Mouse (Mus musculus) ovary, adult 18-20 months (tissue): ENCODE measurements around the gene Gstt2.
A peak's percentile ranks its signal among the peaks of the same experiment; 100 is the strongest.

Experiments used
- DNase-seq: peaks from one replicate; pipeline ENCODE4 v3.0.0; 2022; ENCODE audit warnings: low spot score, mixed read lengths

Gstt2 gene

DNA sequence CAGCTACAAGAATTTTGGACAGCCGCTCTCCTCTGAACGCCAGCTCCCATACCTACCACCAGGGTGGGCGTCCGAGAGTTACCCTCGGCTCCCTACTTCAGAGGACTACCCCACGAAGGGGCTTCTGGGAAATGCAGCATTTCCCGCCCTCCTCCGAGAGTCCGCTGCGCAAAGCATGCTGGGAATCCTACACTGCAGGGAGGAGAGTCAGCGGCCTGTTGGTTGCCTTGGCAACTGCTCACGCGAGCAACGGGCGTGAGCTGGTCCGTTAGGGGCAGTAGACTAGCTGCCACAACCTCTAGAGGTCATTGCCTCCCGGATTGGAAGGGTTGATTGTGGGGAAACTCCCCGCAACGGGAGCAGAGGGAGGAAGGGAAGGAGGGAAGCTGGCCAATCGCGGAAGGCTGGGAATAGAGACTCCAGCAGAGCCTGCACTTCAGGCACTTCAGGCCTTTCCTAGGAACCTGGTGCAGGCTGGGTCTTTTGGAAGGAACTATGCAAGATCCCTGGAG lies at the start of gene Gstt2:
Gstt2 (minus strand) TSS at position 177 of the 512 bp plus-strand sequence.
- peak; percentile 96 for DNase-seq

DNA sequence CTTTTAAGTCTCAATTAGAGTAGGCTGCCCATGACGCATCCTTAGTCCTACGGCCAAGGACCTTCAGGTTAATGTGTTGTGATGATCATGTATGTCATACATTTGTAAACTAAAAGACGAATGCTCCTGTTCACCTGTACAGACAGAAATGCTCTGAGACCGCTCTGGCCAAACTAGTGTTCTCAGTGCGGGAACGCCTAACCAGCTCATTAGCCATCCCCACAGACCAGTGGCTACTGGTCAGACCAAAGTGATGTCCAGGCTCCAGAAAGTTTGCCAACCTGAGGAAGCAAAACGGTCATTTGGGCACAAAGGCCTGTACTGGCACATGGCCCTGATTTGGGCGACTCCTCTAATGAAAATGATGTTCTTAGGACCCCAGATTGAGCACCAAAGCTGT lies 47.5 kb upstream of the Gstt2 start:
- DNase-seq, result no peak

GRCm38 (mm10) chr10:75883232-75883552 lies 46.0 kb upstream of the Gstt2 start:
- peak; percentile 79 for DNase-seq

DNA sequence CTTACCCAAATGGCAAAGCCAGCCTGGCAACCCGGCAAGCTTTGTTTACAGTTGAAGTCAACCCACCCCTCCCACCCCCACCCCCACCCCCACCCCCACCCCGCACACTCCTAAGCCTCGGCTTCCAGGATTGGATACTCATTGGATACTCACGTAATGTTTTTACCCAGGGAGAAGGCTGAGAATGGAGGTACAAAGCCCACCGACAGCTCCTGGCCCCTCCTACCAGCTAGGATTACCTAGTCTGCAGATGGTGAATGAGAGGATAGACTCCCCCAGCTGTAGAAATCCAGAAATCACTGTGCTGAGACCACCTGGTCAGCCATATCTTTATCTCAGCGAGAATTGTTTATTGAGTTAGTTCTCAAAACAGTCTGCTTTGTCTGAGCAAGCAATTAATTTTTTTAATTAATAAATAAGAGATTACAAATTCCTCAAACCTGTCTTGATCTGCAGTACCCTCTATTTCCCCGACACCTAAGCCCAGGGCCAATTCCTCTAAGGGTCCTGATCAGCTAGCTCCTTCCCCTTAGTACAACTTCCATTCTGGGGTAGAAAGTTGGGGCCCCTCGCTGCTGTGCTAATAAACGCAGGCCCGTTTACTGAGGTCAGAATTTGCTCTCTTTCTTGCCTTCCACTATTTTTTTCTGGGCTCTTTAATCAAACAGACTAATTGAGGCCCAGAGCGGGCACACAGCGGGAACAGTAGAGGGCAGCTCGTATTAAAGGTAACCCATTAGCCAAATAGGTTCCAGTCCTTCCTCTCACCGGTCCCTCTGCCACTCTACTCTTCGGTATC lies 45.4 kb upstream of the Gstt2 start:
- no peak for DNase-seq

DNA sequence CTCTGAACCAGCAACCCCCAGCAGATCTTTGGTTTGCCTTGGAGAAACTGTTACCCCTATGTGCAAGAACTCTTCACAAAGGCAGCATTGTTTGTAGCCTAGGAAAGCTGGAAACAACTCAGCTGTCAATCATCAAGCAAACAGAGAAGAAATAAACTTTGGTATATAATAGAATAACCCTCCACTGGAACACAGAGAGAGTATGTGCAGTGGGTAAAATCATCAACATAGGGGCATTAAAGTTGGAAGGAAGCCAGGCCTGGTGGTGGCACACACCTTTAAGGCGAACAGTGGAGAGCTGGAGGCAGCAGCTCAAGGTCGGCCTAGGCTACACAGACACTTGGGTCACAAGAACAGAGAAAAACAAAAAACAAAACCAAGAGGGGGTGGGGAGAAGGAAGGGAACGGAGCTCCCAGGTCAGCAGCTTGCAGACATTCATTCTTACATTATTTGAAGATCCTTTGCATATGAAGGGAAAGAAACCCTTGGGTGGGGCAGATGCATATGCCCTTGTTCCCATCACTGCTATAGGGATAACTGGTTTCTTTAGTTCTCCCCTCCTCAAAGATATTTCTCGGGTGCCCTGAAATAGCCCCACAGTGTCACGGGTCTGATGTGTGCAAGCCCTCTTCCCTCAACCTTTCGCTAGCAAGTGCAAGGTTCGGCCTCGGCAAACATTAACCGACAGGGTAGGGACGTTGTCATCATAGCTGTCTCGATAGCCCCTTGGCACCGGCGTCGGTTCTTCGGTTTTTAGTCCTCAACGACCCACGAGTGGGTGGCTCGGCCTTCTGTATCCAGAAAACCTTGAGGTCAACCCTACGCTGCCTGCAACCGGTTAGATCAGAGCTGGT lies 44.6 kb upstream of the Gstt2 start:
- DNase-seq, result no peak

GRCm38 (mm10) chr10:75880771-75881577 lies 43.8 kb upstream of the Gstt2 start:
- DNase-seq, result no peak

GRCm38 (mm10) chr10:75880351-75880750 lies 43.1 kb upstream of the Gstt2 start:
- DNase-seq, result no peak

- no peak for DNase-seq
Measured at GRCm38 (mm10) chr10:75878836-75879235, 41.6 kb upstream of the Gstt2 start.

DNA sequence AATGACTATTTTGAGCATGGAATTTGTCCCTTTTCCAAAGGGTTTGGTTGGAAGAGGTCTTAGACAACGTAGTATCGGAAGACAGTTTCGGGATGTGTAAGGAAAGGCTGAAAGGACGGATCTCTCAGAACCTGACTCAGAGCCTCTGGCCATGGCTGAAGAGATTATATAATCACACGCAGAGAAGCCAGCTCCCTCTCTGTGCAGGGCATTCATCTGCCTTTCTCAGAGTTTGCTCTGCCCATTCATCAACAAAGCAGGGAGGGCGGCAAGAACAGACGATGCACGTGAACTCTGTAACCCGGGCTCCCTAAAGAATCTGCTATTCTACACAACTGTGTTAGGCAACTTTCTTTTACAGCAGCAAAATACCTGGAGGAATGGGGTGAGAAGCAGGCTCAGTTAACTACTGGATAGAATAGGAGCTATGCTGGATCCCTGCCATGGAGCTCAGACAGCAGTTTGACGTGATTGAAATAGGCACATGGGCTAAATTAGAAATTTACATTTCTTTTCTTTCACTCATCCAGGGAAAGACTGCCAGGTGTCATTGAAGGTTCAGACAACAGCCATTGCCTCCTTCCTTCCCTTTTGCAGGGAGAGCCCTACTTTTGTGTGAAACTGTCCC lies 36.4 kb upstream of the Gstt2 start:
- no peak for DNase-seq

DNA sequence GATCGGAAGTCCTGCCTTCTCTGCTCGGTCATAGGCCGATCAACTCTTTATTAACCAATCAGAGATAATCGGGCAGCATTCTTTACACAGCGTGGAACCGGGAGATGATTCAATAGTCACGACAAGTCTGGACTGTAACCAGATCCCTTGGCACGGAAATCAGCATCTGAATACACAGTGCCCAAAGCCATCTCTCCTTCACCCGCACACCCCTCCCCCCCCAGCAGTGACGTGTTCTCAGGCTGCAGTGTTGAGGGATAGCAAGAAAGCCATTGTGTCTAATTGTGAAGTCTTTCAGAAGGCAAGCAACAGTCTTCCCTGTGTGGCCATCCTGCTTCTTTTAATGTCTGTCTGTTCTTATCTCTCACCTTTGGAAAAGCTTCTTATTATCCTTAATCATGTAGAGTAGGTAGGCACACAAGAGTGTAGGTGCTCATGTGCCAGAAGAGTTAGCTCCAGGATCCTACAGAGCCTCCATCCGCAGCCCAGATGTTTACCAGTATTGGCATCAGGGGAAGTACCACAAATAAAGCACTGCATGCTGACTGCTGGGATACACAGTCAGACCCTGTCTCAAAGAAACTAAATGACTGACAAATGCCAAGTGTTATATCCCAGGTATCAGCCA lies 35.8 kb upstream of the Gstt2 start:
- DNase-seq, result peak; percentile 68

GRCm38 (mm10) chr10:75872025-75872914 lies 35.0 kb upstream of the Gstt2 start:
- no peak for DNase-seq

- no peak for DNase-seq
Measured at GRCm38 (mm10) chr10:75861587-75861986, 24.4 kb upstream of the Gstt2 start.

GRCm38 (mm10) chr10:75860746-75861145 lies 23.5 kb upstream of the Gstt2 start:
- no peak for DNase-seq

DNA sequence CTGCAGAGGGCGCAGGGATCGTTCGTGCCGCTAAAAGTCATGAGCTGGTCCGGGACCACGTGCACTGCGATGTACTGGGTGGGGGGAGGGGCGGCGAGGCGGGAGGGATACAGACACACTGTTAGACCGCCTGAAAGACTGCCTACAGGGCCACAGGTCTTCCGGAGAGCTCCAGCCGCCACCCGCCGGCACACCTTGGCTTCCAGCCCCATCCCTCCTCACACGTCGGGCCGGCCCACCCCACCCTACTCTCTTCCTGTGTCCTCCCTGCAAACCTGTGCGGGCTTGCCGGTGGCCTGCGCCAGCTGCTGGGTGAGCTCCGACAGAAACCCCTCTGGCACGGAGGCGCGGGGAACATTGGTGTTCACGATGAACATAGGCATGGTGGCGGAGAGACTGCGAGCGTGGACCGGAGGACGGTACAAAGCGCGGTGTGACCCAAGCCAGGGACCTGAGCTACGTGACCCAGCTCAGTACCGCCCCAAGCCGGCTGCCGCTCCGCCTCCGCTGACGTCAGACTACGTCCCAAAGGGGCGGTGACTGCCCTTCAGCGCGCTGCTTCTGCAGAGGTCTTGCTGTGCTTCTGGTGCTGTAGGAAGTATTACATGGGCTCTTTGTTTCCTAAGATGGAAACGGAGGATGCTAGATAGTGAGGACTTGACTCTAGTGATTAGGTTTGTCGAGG lies 22.7 kb upstream of the Gstt2 start, which contains the start of gene Mif:
Mif (minus strand) TSS at position 455 of the 685 bp plus-strand sequence.
- DNase-seq, result peak; percentile 81

DNA sequence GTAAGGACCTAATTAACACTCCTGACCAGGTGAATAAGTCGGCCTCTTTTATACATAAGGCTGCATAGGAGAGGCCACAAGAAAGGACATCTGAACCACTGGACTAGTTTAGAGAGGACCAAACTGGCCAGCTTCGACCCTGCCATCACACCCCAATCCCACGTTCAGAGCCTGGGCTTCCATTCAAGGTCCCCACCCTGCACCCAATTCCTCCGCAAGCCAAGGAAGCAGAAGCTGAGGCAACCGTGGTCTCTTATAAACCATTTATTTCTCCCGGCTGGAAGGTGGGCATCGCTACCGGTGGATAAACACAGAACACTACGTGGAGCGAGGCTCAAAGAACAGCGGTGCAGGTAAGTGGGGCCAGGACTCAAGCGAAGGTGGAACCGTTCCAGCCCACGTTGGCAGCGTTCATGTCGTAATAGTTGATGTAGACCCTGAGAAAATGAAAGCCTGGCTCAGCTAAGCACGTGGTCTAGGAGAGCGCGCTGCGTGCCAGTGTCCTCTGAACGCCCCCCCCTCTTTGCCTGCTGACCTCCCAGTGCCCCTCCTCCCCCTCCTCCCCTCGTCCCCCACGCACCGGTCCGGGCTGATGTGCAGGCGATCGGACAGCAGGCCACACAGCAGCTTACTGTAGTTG lies 22.0 kb upstream of the Gstt2 start:
- no peak for DNase-seq

- no peak for DNase-seq
Measured at GRCm38 (mm10) chr10:75857598-75857997, 20.4 kb upstream of the Gstt2 start.

- no peak for DNase-seq
Measured at GRCm38 (mm10) chr10:75856976-75857375, 19.8 kb upstream of the Gstt2 start.

DNA sequence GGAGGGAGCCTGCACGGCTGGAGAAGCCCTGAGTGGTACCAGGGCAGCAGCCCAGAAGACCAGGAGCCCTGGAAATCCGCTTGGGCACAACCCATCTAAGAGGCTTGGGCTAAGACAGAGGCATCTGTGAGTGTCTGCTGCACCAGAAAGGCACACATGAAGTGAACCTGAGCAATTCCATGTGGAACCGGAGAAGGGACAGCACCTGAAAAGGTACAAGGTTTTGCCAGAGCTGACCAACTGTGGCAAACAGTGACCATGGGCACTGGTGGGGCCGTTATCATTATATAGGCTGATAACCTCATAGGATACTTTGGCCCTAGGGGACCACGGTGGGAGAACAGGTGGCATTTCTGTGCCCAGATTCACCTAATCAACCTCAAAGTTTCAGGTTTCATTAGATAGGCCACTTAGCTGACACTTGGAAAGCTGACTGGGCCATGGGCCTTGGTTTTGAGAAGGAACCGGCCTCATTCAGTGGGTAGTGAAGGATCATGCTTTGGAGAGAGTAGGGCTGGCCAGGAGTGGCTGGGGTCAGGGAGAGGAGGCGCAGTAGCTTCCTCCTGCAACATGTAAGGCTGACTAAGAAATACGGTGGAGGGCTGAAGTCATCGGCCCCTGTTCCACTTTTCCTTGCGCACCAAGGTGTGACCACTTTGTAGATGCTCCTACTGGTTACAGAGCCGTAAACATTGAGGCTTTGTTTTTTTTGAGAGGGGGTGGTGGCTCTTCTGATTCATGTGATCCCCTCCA lies 19.1 kb upstream of the Gstt2 start:
- no peak for DNase-seq
